ENCODE assay signal across 9 mouse cellular contexts in the genomic region with DNA sequence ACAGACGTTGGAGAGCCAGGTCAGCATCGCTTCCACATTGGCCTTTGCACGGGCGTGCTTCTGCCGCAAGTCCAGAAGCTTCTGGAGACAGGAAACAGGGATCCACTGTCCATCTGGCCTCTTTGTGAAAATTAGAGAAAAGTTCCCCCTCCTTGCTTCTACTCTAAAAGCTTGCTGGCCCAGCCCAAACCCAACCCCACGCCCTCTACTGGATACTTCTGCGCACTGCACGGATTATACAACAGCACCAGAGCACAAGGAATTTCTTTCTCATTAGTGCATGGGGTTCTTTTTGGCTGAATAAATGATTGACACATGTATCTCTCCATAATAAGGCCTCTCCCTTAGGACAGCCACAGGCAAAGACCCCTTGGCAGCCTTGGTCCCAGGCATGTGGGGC. TPM values are rescaled to one million over a fixed set of nuclear protein-coding genes. Genes with fewer than 3 reads are reported as not detected.
A peak's percentile ranks its signal among the peaks of the same experiment; 100 is the strongest.
DNase-seq lines count a peak whose midpoint lies in the region; ATAC-seq and TF ChIP-seq lines count a peak whose summit lies in the region.
"Had no signal": no experiment of that assay in that cellular context is flagged by ENCODE, and none has a peak within 500 bp of the region (broad histone marks: within the 10 kb centered on the region; RNA-seq: fewer than 3 reads in every experiment).

No protein-coding gene starts in this region.

- H3K4me3 ChIP-seq in C2C12 (ENCODE audit: insufficient read depth, poor library complexity, severe bottlenecking), result no peak overlapping the region
- H3K4me3 ChIP-seq in embryonic facial prominence, embryonic 10.5 days, result no peak overlapping the region
- H3K4me3 ChIP-seq in olfactory bulb, adult 2 months (ENCODE audit: insufficient read depth, low read depth, low read length), result no peak overlapping the region
- H3K4me3 ChIP-seq: neural tube, embryonic 12.5 days had no signal

- no peak for TF ChIP-seq POLR2A in olfactory bulb, adult 2 months (IDR thresholded peaks at IDR 0.05; ENCODE audit: insufficient read depth, low read depth, low read length)

- H3K79me3 ChIP-seq in C2C12 (ENCODE audit: low read depth), result peaks cover 11% of the 10 kb centered on the region

- 23% methylated on average over 8 of the region's 8 CpGs for WGBS in embryonic facial prominence, embryonic 10.5 days
- WGBS in olfactory bulb, adult 2 months, result 61% methylated on average over 8 of the region's 8 CpGs

- H3K27me3 ChIP-seq in C2C12 (ENCODE audit: control insufficient read depth, insufficient read depth, insufficient read length), result no peaks in the 10 kb centered on the region
- peaks cover 37% of the 10 kb centered on the region for H3K27me3 ChIP-seq in embryonic facial prominence, embryonic 10.5 days (replicated peaks; ENCODE audit: low read depth, poor library complexity, severe bottlenecking)

- peaks cover 24% of the 10 kb centered on the region for H3K79me2 ChIP-seq in C2C12 (ENCODE audit: control insufficient read depth, insufficient read depth)

- no peaks in the 10 kb centered on the region for H3K9me3 ChIP-seq in embryonic facial prominence, embryonic 10.5 days
- H3K9me3 ChIP-seq: neural tube, embryonic 12.5 days had no signal

- peaks cover 42% of the 10 kb centered on the region for H3K4me1 ChIP-seq in embryonic facial prominence, embryonic 10.5 days
- peaks cover 40% of the 10 kb centered on the region for H3K4me1 ChIP-seq in olfactory bulb, adult 2 months (ENCODE audit: control insufficient read depth, insufficient read depth, low read length)

- DNase-seq in left cerebral cortex, adult 18-20 months (ENCODE audit: low spot score in 2 of 2), result peak; percentile 44 to 48
- DNase-seq in left cerebral cortex, adult 11 months (ENCODE audit: low spot score), result no peak
- peak; percentile 30 for DNase-seq in adrenal gland, adult 2 months
- peak; percentile 49 for DNase-seq in embryonic facial prominence, embryonic 10.5 days (ENCODE audit: low spot score)
- DNase-seq in layer of hippocampus, adult 9-10 months (ENCODE audit: low spot score), result peak; percentile 16

- ATAC-seq in activated CD4-positive, CD25-positive, alpha-beta regulatory T cell, adult 4 months, result no peak

- no peak overlapping the region for H3K27ac ChIP-seq in embryonic facial prominence, embryonic 10.5 days (replicated peaks)
- no peak overlapping the region for H3K27ac ChIP-seq in olfactory bulb, adult 2 months (ENCODE audit: insufficient read depth, low read depth, low read length)
- H3K27ac ChIP-seq: neural tube, embryonic 12.5 days had no signal

- H3K36me3 ChIP-seq in C2C12 (ENCODE audit: control insufficient read depth, insufficient read depth), result no peaks in the 10 kb centered on the region
- no peaks in the 10 kb centered on the region for H3K36me3 ChIP-seq in embryonic facial prominence, embryonic 10.5 days (replicated peaks)
- H3K36me3 ChIP-seq: neural tube, embryonic 12.5 days had no signal

- TF ChIP-seq CTCF in C2C12 (IDR thresholded peaks at IDR 0.05; ENCODE audit: control insufficient read depth, insufficient read depth, insufficient read length), result no peak
- TF ChIP-seq CTCF in olfactory bulb, adult 2 months (IDR thresholded peaks at IDR 0.05; ENCODE audit: insufficient read depth, low read depth, low read length), result peak; percentile 7; the same call in 1 of the 2 replicates

- peak overlapping the region; percentile 58 for H3ac ChIP-seq in C2C12 (ENCODE audit: control insufficient read depth, insufficient read length, low read depth)

TF ChIP-seq in C2C12, 6 proteins besides CTCF, POLR2A, EP300 and RAD21:
- TF ChIP-seq MAX (IDR thresholded peaks at IDR 0.05) (no peak), MYOG (IDR thresholded peaks at IDR 0.05; ENCODE audit: control insufficient read depth, extremely low read depth, insufficient read length) (no peak), FOSL1 (IDR thresholded peaks at IDR 0.05; ENCODE audit: insufficient read depth, low read length, poor library complexity, severe bottlenecking) (no peak), USF1 (IDR thresholded peaks at IDR 0.05; ENCODE audit: low read depth) (no peak)

RNA-seq across cellular contexts. Expression of a gene that starts 32.6 kb away (rescaled TPM):
- total RNA-seq in left cerebral cortex, adult 18-20 months (2021), result 10 to 100 TPM in 1 of 2 experiments, 1 to 10 TPM in 1; 7.5 to 12.0 TPM
- 230 TPM for polyA plus RNA-seq in C2C12 (2012; fragmentation: generic; extraction: Trizol)
- 1 to 10 TPM; 5.5 to 8.9 TPM for total RNA-seq in adrenal gland, adult 2 months (2021)
- 7.2 and 9.5 TPM in 2 replicates for polyA plus RNA-seq in adrenal gland, adult 2 months (2012; rRNA removed)
- polyA plus RNA-seq in embryonic facial prominence, embryonic 10.5 days (2016; fragmentation: Nextera tagmentation; extraction: Ambion mirVana), result 3.8 and 4.9 TPM in 2 replicates
- not detected in 2 replicates for polyA plus RNA-seq in olfactory bulb, adult 2 months (2012; ENCODE audit: insufficient read depth, insufficient read length, low replicate concordance, missing spikeins)
- polyA plus RNA-seq in activated CD4-positive, CD25-positive, alpha-beta regulatory T cell, adult 4 months (2017; shearing (Covaris generic)), result under 1 TPM in 1 of 2 experiments, not detected in 1; 0.30 TPM

Comparison
In these comparisons a context has a peak if more than half of its experiments do, and no peak if none do; other contexts are left out.
1. RNA of a gene that starts 32.6 kb away (polyA plus RNA-seq): 230 TPM in C2C12 (single experiment); 7.2 to 9.5 TPM in adrenal gland, adult 2 months, 3.8 to 4.9 TPM in embryonic facial prominence, embryonic 10.5 days, 0.30 TPM in activated CD4-positive, CD25-positive, alpha-beta regulatory T cell, adult 4 months and not detected in olfactory bulb, adult 2 months; every median in the first group is over 10 times any median in the second.